Mouse (Mus musculus) MEL-GATA-1-ER (cell line): Measurements from ENCODE around the gene Kank3.

ENCODE experiments used
- DNase-seq: peaks from one replicate; pipeline ENCODE4 v3.0.0-alpha.2; 2012; ENCODE audit warnings: low read depth; ENCODE audit errors: extremely low read depth

The Kank3 gene

DNA sequence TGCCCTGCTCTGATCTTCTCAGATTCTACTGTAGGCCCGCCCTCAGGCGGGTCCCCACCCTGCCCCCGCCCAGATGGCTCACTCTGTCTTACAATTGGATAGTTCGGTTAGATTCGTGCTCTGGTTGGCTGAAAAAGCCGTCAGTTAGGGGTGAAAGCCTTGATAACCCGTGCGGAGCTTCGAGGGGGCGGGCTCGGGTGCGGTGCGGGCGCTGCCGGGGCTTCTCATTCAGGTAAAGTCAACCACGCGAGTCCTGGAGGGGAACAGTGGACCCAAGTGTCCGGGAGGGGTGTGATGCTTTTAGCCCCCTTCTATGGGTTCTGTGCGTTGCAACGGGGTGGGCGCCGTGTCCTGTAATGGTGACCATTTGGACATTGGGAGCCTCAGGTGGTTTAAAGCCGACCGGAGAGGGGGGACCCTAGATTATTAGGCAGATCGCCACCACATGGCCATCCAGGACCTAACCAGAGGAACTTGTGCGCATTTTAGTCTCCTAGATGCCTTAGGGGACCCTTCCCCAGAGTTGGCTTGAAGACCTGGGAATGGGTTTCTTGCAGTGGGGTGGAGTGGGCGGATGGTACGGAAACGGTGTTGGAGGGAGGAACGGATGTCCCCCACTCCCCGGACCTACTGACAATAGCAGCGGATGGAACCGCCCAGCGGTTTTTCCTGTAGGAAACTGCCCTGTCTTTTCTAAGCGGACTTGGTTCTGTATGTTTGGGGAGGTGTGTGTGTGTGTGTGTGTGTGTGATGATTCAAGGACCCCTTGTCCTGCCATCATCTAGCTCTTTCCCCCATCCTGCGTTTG, at the start of gene Kank3:
Gene Kank3 (plus strand): TSS at position 186 of the 808 bp plus-strand sequence.
- peak; percentile 93 for DNase-seq

DNA sequence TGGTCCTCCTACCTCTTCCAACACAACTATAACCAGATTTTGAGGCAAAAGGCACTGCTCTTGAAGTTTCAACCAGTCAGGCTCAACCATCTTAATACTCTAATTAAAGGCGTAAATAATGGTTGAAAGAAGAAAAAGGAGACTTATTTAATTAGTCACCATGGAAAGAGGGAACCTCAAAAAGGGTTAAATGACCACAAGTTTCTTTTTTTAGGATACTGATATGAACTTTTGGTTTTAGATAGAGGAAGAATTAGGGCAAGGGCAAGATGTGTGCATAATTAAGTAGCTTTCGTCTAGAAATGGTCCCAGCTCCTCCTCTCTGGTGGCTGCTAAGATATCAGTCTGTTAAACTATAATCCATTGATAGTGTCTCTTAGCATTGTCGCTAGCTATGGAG, 43.9 kb upstream of the Kank3 start:
- DNase-seq, result no peak

DNA sequence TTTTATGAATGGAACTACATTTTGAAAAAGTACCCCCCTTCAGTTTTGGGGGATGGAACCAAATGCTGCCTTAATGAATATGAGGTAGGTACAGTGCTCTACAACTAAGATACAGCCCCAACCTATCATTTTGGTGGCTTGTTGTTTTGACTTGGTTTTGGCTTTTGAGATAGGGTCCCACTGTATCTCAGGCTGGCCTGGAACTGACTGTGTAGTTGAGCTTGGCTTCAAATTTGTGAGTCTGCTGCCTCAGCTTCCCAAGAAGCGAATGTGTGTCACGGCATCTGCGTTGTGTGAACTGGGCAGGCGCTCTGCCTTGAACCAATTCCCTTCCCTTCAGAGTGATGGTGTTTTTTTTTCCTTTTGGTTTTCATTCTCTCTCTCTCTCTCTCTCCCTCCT, 38.7 kb upstream of the Kank3 start:
- DNase-seq, result no peak

DNA sequence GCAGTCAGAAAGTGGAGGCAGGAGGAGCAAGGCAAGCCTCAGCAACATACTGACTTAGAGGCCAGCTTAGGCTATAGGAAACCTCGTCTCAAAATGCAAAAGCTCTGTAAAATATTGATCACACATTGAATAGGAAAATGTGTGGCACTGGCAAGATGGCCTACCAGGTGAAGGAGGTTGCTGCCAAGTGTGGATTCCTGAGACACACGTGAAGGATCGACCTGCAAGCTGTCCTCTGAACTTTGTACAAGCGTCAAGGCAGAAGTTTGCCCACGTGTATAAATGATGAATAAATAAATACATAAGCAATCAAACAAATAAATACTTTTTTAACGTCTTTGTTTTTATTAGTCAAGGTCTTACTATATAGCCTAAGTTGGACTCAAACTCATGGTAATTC, 36.9 kb upstream of the Kank3 start:
- DNase-seq, result no peak

DNA sequence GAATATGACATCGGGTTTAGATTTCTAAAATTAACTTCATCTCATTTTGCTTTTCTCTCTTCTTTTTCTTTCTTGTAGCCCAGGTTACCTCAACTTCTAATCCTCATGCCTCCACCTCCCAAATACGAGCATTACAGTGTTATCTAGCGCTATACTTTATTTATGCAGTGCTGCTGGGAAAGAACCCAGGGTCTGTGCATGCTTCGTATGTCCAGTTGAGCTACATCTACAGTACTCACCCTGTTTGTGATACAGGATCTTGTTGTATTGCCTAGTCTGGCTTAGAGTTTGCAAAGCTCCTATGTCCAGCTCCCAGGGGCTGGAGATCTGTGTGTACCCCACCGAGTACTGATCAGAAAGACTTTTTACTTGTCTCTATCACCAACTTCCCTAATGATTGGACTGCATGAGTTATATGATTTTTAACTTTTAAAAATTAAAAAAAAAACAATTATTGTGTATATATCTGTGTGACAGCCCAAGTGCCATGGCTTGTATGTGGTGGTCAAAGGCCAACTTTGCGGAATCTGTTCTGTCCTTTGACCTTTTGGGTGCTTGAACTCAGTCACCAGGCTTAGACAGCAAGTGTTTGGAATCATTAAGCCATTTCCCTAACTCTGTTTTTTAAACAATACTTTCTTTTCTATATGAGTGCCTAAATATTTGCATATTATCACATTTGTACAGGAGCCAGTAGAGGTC, 36.3 kb upstream of the Kank3 start:
- DNase-seq, result no peak

DNA sequence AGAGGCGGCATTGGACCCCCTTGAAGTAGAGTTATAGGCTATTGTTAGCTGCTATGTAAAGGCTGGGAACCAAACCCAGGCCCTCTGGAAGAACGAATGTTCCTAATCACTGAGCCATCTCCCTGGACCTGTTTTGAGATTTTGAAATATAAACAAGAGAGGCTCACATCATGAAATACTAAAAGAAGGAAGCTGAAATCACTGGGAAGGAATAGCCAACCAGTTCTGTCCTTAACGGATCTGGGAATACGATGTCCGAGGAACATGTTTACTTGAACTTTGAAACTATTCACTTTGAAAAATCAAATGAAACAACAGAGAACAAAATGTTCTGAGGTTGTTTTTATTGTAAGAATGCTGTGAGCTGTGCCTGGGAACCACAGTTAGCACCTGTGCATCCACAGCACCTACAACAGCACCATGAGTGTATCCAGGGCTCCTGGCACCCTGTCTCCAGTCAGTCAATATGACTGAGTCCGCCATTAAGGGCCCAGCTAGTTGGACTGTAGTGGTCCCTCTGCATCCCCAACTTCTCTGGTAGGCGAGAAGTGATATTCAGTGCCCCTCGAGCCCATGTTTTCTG, 35.7 kb upstream of the Kank3 start:
- DNase-seq, result no peak

DNA sequence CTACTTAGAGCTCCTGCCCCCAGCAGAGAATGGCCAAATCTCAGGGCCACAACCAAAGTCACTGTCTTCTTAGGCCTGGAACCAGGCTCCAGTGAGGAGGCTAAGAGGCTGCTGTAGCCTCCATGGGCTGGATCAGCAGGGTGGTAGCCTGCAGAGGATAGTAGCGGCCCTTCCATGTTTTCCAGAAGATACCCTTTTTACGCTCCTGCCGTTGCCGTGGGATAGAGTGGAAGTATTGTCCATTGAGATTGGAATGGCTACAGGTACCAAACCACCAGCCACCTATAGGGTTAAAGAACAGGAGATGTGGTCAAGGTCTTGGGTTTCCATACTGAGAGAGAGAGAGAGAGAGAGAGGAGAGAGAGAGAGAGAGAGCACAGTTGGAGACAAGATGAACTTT, 35.0 kb upstream of the Kank3 start:
- no peak for DNase-seq

DNA sequence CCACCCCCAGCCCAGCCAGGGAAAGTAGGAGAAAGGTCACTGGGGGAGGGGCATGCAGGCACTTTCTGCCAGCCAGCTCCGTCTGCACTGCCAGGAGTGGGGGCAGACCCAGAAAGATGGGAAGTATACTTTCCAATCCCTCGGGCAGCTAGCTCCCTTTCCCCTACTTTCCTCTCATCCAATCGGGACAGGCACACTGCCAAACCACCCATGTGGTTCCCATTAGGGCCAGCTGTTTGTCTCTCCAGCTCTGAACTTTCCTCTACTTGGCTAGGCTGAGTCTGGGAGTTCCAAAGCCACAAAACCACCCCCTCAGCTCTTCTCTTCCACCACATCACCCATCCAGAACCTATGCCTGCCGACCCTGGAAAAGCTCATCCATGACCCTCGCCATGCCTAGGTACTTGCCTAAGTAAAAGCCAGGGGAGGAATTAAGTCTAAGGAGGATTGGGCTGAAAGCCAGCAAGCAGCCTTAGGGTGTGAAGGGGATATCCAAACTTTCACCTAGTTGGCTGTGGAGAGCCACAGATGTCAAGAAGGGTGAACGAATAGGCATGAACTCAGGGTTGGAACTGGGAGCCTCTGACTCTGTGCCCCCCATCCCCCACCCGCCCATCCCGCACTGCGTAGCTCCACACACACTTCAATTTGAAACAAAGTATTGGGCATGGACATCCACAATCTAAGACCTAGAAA, 30.9 kb upstream of the Kank3 start:
- no peak for DNase-seq

DNA sequence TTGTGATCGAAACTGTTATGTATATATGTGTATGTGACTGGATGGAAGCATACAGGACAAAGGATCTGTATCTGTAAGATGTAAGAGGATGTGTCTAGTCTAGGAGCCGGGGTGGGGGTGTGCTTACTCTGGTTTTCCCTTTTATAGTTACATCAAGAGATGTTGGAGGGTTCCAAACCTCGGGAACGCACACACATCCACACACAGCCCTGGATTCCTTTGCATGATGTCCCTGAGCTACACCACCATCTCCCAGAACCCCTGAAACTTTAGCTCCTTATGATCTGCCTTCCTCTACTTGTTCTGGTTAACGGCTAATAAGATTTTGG, 30.4 kb upstream of the Kank3 start:
- no peak for DNase-seq

DNA sequence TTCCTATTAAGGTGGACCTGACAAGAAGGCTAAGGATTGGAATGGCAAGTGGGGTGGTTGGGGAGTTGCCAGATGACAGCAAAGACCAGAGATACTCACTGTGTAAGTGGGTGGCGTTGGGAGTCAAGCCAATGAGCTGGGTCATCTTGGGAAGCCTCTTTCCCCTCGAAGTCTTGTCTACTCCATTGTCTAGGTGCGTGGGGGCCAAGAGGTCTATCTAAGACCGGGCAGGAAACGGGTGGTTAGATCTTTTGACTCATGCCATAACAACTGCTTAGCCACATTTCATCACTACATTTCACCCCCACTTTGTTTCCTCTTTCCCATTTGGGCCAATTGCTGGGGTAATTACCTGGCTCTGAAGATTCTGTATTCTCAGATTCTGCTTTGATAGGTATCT, 29.9 kb upstream of the Kank3 start:
- peak; percentile 63 for DNase-seq

DNA sequence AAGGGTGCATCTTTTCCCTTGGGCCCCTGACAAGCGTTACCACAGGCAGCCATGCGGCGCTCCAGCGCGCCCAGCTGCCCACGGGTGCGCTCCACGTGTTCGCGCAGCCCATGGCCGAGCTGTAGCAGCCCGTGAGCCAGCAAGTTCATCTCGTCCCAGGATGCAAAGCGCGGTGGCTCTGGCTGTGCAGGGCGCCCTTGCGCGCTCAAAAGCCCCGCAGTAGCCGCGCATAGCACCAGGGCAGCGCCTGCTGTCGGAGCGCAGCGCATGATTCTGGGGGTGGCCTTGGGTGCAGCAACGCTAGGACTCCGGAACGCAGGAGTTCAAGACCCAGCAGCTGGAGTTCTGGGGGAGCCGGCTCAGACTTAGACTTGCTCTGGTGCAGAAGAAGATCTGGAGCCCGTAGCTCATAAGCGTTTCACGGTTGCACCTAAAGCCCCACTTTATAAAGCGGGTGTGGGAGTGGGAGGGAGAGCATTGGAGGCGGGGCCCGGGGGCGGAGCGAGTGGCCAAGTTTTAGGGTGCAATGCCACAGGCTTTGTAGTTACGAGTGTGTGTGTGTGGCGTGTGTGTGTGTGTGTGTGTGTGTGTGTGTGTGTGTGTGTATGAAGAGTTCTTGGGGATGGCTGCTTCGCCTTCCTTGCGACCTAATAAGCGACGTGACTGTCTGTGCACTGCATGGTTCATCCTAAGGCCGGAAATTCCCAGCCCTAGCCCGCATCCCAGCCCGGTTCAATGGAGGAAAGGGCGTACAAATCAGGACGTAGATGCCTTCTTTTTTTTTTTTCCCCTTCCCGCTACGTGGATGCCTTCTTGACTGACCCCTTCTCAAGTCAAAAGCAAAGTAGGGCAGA, 29.0 kb upstream of the Kank3 start, which contains the start of gene Angptl4:
Gene Angptl4 (minus strand): TSS at position 707 of the 854 bp plus-strand sequence.
- DNase-seq, result peak; percentile 49

DNA sequence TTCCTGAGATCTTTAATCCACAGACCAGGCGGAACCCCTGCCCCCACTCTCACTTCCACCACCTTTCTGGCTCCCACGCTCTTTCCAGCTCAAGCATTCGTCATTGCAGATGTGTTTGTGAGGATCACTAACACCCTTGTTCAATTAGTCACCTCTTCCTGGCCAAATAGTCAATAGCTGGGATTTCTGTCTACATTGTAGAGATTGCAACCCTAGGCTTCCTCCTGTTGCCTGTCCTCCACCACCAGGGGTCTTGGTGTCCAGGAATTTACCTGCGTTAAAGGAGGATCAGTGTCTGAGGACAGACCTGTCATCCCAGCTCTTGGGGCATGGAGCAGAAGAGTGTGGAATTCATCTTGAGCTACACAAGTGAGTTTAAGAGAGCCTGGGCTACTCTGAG, 28.3 kb upstream of the Kank3 start:
- DNase-seq, result no peak

DNA sequence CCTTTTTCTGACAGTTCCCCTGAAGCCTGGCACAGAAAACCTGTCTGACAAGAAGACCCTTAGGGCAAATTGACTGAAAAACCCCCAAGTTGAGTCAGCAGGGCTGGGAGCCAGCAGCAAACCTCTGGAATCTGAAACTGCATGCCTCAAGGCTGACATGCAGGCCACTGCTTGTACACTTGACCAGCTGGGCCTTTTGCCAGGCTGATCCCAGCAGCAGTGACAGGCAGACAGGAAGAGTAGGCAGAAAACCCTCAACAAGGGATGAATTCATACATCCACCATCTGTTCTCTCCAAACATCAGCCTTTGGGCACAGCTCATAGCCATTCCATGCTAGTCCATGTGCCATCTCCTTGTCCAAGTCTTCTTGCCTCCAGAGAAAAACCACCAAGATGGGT, 26.9 kb upstream of the Kank3 start:
- no peak for DNase-seq

DNA sequence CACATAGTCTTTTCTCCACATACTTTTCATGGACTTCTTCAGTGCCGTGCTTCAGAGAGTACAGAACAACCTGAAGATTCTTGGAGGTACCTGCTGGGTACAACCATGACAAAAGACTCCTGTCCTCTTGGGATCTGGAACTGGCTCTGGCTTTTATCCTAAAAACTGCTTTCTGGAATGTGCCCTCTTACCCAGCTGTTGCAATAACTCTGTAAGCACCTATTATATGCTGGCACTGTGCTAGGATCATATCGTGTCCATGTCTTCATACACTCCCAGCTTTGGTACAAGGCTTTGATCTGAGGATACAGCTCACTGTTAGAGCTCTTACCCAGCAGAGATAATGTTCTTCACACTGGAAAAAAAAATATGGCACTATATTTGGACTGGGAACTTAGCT, 25.4 kb upstream of the Kank3 start:
- no peak for DNase-seq

DNA sequence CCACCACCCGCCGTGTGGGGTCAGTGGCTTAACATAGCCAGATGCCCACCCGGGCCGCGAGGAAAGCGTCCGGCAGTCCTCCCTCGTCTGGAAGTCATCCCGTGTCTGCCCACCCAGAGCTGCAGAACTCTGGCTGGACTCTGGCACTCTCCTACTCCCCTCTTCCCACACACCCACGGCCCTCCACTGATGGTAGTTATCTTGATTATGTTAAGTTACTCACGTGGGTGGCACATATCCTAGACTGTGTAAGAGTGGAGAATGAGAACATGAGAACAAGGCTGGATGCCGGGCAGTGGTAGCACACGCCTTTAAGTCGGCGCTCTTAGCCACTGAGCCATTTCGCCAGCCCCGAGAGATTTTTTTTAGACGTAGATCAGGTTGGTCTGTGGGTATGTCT, 23.9 kb upstream of the Kank3 start:
- no peak for DNase-seq

DNA sequence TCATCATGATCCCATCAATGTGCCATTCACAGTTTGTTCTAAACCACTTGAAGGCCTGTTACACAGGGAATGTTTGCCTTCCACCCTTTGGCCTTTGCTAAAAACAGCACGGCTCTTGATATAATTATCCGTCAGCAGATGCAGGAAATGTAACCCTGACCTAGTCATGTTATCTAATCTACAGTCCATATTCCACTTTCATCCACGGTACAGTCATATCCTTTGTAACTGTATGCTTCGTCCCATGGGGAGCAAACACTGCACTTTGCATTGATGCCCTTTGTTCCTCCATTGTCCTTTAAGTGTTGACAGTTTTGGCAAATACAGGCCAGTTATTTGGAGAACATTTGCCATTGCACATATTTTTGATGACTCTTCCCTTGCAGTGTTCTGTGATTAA, 21.6 kb upstream of the Kank3 start:
- no peak for DNase-seq

DNA sequence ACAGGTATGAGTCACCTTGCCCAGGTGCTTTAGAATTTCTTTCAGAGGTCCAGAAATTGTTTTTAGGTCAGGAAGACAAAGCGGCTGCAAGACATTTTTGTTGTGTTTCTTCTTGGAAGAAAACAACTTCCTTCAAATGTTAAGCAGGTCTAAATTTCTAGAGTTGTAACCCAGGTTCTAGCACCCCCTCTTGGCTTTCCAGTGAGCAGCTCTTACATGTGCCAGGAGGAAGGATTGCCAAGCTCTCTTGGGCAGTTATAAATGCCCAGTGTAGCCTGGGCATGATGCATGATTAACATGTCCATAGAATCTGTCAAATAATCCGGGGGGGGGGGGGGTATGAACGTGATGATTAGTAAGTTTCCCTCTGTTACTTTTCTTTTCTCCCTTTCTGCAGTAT, 12.0 kb upstream of the Kank3 start:
- DNase-seq, result no peak

DNA sequence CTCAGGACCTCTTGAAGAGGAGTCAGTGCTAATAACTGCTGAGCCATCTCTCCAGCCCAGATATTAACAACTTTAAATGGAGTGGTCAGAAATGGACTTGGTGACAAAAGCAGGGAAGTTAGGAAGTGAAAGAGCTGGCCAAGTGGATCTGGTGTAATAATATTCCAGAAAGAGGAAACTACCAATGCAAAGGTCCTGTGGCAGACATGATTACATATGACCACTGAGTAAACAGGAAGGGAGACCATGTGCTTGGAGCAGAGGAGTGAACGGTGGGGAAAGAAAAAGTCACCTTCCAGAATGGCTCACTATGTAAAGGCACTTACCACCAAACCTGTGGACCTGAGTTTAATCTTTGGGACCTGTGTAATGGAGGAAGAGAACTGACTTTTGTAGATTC, 11.0 kb upstream of the Kank3 start:
- DNase-seq, result no peak

DNA sequence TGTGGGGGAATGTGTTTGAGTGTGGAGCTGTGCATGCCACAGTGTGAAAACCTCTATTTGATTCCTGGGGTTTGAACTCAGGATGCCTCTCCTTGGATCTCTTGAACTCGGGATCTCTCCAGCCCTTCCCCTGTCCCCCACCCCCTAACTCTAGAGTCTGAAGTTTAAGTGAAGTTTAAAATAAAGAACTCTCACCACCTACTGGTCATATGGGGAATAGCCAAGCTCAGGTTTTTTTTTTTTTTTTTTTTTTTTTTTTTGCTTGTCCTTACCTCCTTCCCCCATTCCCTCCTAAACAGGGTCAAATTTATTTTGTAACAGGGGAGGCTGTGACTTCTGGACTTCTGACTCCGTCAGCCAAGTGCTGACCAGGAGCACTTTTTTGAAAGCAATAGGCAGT, 8.1 kb upstream of the Kank3 start:
- no peak for DNase-seq

DNA sequence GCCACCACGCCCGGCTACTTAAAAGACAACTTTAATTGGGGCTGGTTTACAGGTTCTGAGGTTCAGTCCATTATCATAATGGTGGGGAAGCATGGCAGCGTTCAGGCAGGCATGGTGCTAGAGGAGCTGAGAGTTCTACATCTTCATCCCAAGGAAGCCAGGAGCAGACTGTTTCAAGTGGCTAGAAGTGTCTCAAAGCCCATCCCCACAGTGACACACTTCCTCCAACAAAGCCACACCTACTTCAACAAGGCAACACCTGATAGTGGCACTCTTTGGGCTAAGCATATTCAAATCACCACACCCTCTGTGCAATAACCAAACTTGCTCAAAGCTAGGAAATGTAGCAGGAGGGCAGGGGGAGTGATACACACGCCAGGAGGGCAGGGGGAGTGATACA, 6.1 kb upstream of the Kank3 start:
- no peak for DNase-seq

DNA sequence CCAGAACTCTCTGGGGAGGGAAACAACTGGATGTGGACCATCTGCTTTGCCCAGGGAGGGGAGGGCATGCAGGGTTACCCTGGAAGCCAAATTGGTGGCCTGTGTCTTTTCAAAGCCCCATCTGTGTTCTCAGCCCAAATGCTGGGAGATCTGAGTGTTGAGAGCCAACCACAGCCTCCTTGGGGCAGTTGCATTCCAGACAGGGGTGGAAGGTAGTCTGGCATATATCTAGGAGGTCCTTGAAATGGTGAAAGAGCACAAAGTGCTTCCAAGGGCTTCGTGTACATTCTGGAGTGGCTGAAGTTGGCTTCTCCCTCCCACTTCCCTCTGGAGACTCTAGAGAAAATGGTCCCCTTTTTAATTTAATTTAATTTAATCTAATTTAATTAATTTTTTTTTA, 5.6 kb upstream of the Kank3 start:
- no peak for DNase-seq
